Mouse (Mus musculus) liver, adult 2 months (tissue): ENCODE results near the gene Asb7.

ENCODE experiments used
- CTCF ChIP-seq: fragments of 200-500 bp; IDR thresholded peaks from 2 replicates; pipeline ENCODE4 v1.5.1; 2011; ENCODE audit warnings: low read depth, low read length, control low read depth
- POLR2A ChIP-seq: fragments of 200-500 bp; IDR thresholded peaks from 2 replicates; pipeline ENCODE4 v1.6.1; 2011; ENCODE audit warnings: low read length, control low read depth; ENCODE audit not compliant: insufficient read depth; ENCODE audit errors: extremely low read depth

GRCm38 (mm10) chr7:66655471-66655870, 33.9 kb downstream of the Asb7 start:
- TF ChIP-seq CTCF (no peak), POLR2A (no peak)
